Mouse (Mus musculus) heart, postnatal 0 days (tissue): ENCODE measurements at regions not wholly inside any gene's neighbourhood (a gene's known extent, or its start where the extent isn't known, plus 50 kb on each side); places are given as distances from the start of the nearest gene placed in this dataset.

Experiments
- CTCF ChIP-seq: IDR thresholded peaks from 2 replicates; pipeline ENCODE4 v1.5.1; 2016; ENCODE audit warnings: antibody characterized with exemption, control low read depth, low read depth
- EP300 ChIP-seq: IDR thresholded peaks from 2 replicates; pipeline ENCODE4 v1.6.1; 2016; ENCODE audit warnings: antibody characterized with exemption, low read depth

DNA sequence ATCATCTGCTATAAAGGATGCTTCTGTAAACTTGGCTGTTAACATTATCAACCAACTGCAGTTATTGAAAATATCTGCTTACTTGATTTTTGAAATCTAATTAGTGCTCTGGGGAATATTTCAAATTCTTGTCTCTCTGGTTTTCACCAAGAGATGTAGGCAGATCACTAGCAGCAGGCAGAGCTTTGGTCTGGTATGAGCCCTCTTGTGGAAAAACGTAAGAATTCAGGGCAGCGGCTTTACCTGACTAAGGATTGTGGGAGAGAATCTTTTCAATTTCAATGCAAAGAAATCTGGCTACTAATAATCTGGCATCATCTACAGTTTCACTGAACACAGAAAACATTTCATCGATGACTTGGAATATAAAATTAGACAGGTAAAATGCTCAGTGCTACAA, 81.2 kb upstream of the Plppr4 start:
- TF ChIP-seq CTCF (peak; percentile 12; the same call in 1 of the 2 replicates), EP300 (no peak)
